Mouse (Mus musculus): Measurements from ENCODE around the gene Tmem156. TPM values are rescaled to one million over a fixed set of nuclear protein-coding genes. Genes with fewer than 3 reads are reported as not detected.

Gene Tmem156
- polyA plus RNA-seq, 1 experiment from 2014 or later, result not detected

DNA sequence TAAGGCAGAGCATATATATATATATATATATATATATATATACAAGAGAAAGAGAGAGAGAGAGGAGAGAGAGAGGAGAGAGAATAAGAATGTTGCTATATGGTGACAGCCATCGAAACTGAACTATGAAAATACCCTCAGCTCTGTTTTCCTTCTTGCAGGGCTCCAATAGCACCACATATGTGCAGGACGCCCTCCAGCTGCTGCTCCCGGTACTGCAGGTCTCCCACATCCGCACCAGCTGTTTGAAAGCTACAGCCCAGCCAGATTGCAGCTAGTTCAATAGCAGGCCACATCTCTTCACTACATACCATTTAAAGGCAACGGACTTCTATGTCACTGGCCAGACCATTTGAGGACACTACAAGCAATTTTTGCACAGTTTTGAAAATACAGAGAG, 51.5 kb downstream of the Tmem156 start:
- no peaks in the 10 kb centered on the region for H3K9me3 ChIP-seq
- WGBS, result 72% methylated on average over 5 of the region's 5 CpGs
- H3K27me3 ChIP-seq, result no peaks in the 10 kb centered on the region
- no peak overlapping the region for H3K4me3 ChIP-seq (replicated peaks)
- no peaks in the 10 kb centered on the region for H3K36me3 ChIP-seq
- H3K4me1 ChIP-seq (replicated peaks), result peaks cover 12% of the 10 kb centered on the region
- ATAC-seq, result no peak
- H3K27ac ChIP-seq, result no peak overlapping the region
- no peak overlapping the region for H3K4me2 ChIP-seq (replicated peaks)
- no peak overlapping the region for H3K9ac ChIP-seq (replicated peaks)

DNA sequence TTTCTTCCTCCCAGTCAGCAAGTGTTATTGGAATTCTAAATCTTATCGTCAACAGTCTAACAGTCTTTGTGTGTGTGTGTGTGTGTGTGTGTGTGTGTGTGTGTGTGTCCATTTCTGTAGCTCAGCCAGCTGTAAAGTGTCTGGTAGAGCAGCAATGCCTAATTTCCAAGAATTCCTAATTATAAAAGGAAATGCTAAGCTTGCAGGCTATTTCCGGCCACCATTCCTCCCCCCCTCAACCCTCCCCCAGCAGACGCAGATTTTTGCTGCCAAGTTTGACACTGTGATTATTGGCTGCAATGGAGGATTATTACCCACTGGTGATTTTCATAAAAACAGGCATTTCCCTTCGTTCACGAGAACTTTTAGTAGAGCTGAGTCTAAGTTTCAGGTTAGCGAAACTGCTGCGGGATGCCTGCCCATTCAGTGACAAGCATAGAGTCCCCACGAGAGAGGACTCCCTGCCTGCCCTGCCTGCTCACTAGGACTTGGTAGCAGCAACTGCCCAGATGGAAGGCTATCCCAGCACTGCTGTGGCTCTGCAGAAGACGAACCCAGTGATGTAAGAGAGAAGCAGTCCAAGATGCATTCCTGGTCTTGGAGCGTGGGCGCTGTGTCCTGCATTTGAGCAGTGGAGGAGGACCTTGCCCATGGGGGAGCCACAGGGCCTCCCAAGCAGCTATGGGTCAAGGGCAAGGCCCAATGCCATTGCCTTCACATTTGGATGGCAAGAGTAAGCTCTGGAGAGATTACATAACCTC, 52.9 kb downstream of the Tmem156 start:
- ATAC-seq, result no peak
- WGBS, result 80% methylated on average over 11 of the region's 11 CpGs

DNA sequence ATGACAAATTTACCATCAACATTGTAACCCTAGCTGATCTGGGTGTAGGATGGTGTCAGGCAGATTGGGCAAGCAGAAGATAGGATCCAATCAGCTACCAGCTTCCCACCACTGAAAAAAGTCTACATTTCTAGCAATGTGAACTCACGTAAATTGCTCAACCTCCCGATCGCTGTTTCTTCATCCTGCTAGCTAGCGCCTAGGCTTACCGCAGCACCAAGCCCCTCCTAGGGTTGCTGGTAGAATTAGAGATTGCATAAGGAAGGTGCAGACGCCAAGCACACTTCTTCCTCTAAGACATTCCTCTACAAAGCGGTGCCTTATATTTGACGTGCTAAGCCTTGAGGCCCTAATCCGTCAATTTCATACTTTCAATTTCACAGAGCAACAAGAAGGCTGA, 53.6 kb downstream of the Tmem156 start:
- Histone ChIP-seq H3K9me3 (no peaks in the 10 kb centered on the region), H3K4me3 (replicated peaks) (no peak overlapping the region), H3K4me1 (replicated peaks) (peaks cover 12% of the 10 kb centered on the region), H3K27ac (no peak overlapping the region), H3K9ac (replicated peaks) (no peak overlapping the region), H3K36me3 (no peaks in the 10 kb centered on the region), H3K27me3 (no peaks in the 10 kb centered on the region), H3K4me2 (replicated peaks) (no peak overlapping the region)
- 74% methylated on average over 9 of the region's 9 CpGs for WGBS
- ATAC-seq, result no peak

More for the DNA sequence above, 52.9 kb downstream of the Tmem156 start:
- Histone ChIP-seq H3K4me1 (replicated peaks) (peaks cover 12% of the 10 kb centered on the region), H3K27ac (no peak overlapping the region), H3K27me3 (no peaks in the 10 kb centered on the region), H3K9ac (replicated peaks) (no peak overlapping the region), H3K9me3 (no peaks in the 10 kb centered on the region), H3K36me3 (no peaks in the 10 kb centered on the region), H3K4me3 (replicated peaks) (no peak overlapping the region), H3K4me2 (replicated peaks) (no peak overlapping the region)

DNA sequence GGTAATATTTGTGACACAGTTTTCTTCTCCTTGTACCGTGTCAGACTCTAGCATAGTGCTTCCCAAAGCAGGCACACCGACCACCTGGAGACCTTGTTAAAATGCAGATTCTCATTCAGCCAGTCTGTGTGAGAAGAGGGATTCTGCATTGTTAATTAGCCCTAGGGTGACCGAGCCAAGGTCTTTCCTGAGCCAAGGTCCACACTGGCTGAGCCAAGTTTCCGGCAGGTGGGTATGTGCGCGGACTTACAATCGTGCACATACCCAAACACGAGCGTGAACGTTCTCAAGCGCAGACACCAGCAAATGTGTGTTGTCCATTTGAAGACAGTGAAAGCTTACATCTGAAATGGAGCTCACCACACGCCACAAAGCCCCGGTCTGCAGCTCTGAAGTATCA, 55.3 kb downstream of the Tmem156 start:
- Histone ChIP-seq H3K27ac (no peak overlapping the region), H3K9ac (replicated peaks) (no peak overlapping the region), H3K4me1 (replicated peaks) (peaks cover 12% of the 10 kb centered on the region), H3K4me3 (replicated peaks) (no peak overlapping the region), H3K36me3 (no peaks in the 10 kb centered on the region), H3K4me2 (replicated peaks) (no peak overlapping the region), H3K27me3 (no peaks in the 10 kb centered on the region), H3K9me3 (no peaks in the 10 kb centered on the region)
- ATAC-seq, result peak; percentile 53
- WGBS, result 63% methylated on average over 13 of the region's 13 CpGs

DNA sequence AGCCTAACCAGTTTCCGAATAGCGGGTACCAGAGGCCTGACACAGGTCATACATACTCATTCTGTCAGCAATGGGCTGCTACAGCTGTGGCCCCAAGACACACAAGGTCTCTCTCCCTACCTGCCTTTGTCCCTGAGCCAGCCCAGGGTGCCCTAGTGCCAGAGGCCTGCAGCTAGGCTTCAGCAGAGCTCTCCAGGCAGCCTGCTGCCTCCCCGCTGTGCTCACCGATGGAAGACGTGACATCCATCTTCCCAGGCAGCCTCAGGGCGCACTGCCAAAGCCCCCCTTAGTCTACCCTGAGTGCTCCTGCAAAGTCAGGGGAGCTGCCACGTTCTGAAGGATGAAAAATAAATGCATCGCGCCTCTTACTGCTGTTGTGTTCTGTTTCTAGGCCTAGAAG, 63.9 kb downstream of the Tmem156 start:
- Histone ChIP-seq H3K4me1 (replicated peaks) (peaks cover 8% of the 10 kb centered on the region; the same call in 1 of the 2 replicates), H3K27ac (peak overlapping the region; percentile 69), H3K36me3 (no peaks in the 10 kb centered on the region), H3K9ac (replicated peaks) (no peak overlapping the region), H3K9me3 (no peaks in the 10 kb centered on the region), H3K27me3 (no peaks in the 10 kb centered on the region), H3K4me2 (replicated peaks) (no peak overlapping the region), H3K4me3 (replicated peaks) (no peak overlapping the region)
- WGBS, result 46% methylated on average over 9 of the region's 9 CpGs
- ATAC-seq, result peak; percentile 76

DNA sequence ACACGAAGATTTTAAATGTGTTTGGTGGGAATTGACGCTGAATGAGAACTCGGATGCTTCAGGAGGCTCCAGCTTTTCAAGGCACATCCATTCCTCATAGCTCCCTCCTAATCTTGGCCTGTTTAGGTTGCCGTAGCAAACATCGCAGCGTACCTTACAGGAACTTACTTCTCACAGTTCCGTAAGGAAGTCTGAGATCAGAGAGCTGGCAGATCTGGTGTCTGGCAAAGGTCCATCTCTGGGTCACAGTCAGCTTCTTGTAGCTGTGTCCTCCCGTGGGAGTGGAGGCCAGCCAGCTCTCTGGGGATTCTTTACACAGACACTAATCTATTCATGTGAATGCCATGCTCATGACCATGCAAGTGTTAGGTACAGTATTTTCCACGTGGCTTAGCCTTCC, 65.2 kb downstream of the Tmem156 start:
- WGBS, result 79% methylated on average over 9 of the region's 9 CpGs
- Histone ChIP-seq H3K9me3 (no peaks in the 10 kb centered on the region), H3K4me3 (replicated peaks) (no peak overlapping the region), H3K36me3 (no peaks in the 10 kb centered on the region), H3K4me1 (replicated peaks) (peaks cover 8% of the 10 kb centered on the region; the same call in 1 of the 2 replicates), H3K9ac (replicated peaks) (no peak overlapping the region), H3K4me2 (replicated peaks) (no peak overlapping the region), H3K27ac (no peak overlapping the region), H3K27me3 (no peaks in the 10 kb centered on the region)
- no peak for ATAC-seq

DNA sequence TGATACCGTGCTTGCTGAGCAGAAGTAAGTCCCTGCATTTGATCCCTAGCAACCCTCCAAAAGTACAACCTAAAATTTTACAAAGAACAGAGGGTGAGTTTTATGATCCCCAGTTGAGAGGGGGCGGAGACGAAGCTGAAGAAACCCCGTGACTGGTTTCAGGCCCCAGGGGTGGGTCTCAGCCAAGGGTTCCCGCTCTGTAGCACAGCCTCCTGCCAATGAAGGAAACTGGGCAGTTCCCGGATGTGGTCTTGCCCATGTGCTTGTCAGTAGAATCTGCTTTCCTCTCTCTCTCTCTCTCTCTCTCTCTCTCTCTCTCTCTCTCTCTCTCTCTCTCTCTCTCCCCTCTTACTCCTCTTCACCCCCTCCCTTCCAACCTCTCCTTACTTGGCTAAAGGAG, 66.0 kb downstream of the Tmem156 start:
- no peaks in the 10 kb centered on the region for H3K9me3 ChIP-seq
- WGBS, result 70% methylated on average over 6 of the region's 6 CpGs

DNA sequence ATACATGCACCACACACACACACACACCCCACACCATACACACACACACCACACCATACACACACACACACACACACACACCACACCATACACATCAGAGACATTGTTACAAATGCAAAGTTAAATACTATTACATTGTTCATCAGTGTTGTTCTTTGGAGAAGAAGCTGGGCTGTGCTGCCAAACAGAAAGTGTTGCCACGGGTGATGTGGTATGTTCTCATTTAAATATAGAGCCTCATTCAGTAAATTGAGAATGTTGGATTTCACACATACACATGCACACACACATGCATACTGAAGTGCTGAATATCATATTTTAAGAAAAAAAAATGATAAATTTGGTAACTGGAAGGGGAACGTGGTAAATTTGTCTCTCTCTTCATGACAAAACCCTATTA, 67.3 kb downstream of the Tmem156 start:
- H3K9ac ChIP-seq (replicated peaks), result no peak overlapping the region
- H3K27me3 ChIP-seq, result no peaks in the 10 kb centered on the region
- H3K27ac ChIP-seq, result no peak overlapping the region
- peaks cover 10% of the 10 kb centered on the region; the same call in 1 of the 2 replicates for H3K4me1 ChIP-seq (replicated peaks)
- H3K4me3 ChIP-seq (replicated peaks), result no peak overlapping the region
- H3K36me3 ChIP-seq, result no peaks in the 10 kb centered on the region
- no peaks in the 10 kb centered on the region for H3K9me3 ChIP-seq
- 83% methylated on average over 2 of the region's 2 CpGs for WGBS
- ATAC-seq, result no peak
- H3K4me2 ChIP-seq (replicated peaks), result no peak overlapping the region

More for the DNA sequence above, 66.0 kb downstream of the Tmem156 start:
- Histone ChIP-seq H3K4me1 (replicated peaks) (peaks cover 8% of the 10 kb centered on the region; the same call in 1 of the 2 replicates), H3K4me2 (replicated peaks) (no peak overlapping the region), H3K36me3 (no peaks in the 10 kb centered on the region), H3K4me3 (replicated peaks) (no peak overlapping the region), H3K27ac (no peak overlapping the region), H3K27me3 (no peaks in the 10 kb centered on the region), H3K9ac (replicated peaks) (no peak overlapping the region)
- no peak for ATAC-seq

DNA sequence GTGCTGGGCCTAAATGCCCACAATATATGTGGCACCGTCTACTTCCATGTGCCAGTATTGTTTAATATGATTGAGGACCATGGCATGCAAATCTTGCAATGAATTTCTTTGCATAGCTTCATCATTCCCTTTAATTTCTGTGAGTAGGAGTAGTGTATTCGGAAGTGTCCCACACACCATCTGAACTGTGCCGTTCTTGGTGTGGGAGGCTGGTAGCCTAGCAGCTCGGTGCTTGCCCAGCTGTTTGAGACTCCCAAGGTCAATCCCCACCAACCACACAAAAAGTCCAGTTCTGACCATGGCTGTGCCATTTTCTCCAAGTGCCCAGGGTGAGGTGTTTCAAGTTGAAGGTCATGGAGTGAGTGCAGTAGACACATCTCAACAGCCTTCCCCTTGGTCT, 69.9 kb downstream of the Tmem156 start:
- ATAC-seq, result no peak
- Histone ChIP-seq H3K27ac (no peak overlapping the region), H3K9me3 (no peaks in the 10 kb centered on the region), H3K9ac (replicated peaks) (no peak overlapping the region), H3K4me3 (replicated peaks) (no peak overlapping the region), H3K36me3 (no peaks in the 10 kb centered on the region), H3K4me2 (replicated peaks) (no peak overlapping the region), H3K4me1 (replicated peaks) (0 out of 2 replicates have a peak, but pooled peaks cover 3% of the 10 kb centered on the region), H3K27me3 (no peaks in the 10 kb centered on the region)
- 97% methylated on average over 4 of the region's 4 CpGs for WGBS

DNA sequence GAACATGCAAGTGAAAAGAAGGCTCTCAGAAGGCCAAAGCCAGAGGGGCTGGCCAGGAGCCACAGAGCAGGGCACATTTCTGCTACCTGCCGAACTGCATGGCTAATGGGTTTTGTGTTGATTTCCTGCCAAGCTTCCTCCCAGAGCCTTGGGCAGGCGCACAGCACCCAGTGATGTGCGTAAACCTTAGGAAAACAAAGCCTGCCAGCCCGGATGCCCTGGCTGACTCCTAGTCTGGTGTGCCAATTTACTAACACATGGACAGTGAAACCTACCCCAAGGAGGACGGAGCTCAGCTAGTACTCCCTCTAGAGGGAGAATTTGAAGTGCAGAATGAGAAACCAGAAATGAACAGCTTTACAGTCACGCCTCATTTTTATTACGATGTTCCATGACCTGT, 72.1 kb downstream of the Tmem156 start:
- Histone ChIP-seq H3K4me2 (replicated peaks) (no peak overlapping the region), H3K27me3 (no peaks in the 10 kb centered on the region), H3K9ac (replicated peaks) (no peak overlapping the region), H3K4me3 (replicated peaks) (no peak overlapping the region), H3K36me3 (no peaks in the 10 kb centered on the region), H3K4me1 (replicated peaks) (0 out of 2 replicates have a peak, but pooled peaks cover 3% of the 10 kb centered on the region), H3K9me3 (no peaks in the 10 kb centered on the region), H3K27ac (0 out of 2 replicates have a peak overlapping the region, but pooled peaks have one; percentile 31)
- 65% methylated on average over 7 of the region's 7 CpGs for WGBS
- ATAC-seq, result peak; percentile 66

DNA sequence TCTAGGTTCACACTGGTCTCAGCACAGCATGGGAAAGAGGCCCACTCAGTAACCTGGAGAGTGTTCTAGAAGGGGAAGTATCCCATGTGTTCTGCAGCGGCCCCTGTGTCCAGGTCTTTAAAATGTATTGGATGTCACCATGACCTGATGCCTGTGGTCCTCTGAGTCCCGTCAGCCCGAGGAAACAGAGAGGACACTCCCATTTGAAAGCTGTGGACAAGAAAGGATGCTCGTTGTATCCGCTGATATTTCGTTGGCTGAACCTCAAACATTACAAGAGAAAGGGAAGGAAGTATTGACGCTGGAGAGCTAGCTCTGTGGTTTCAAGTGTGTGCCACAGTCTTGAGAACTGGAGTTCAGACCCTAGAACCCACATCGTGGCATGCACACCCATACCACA, 72.8 kb downstream of the Tmem156 start:
- H3K27me3 ChIP-seq, result no peaks in the 10 kb centered on the region
- no peak for ATAC-seq
- H3K36me3 ChIP-seq, result no peaks in the 10 kb centered on the region
- H3K27ac ChIP-seq, result no peak overlapping the region
- H3K4me2 ChIP-seq (replicated peaks), result no peak overlapping the region
- H3K4me1 ChIP-seq (replicated peaks), result 0 out of 2 replicates have a peak, but pooled peaks cover 3% of the 10 kb centered on the region
- H3K9me3 ChIP-seq, result no peaks in the 10 kb centered on the region
- no peak overlapping the region for H3K4me3 ChIP-seq (replicated peaks)
- no peak overlapping the region for H3K9ac ChIP-seq (replicated peaks)
- 85% methylated on average over 8 of the region's 8 CpGs for WGBS

DNA sequence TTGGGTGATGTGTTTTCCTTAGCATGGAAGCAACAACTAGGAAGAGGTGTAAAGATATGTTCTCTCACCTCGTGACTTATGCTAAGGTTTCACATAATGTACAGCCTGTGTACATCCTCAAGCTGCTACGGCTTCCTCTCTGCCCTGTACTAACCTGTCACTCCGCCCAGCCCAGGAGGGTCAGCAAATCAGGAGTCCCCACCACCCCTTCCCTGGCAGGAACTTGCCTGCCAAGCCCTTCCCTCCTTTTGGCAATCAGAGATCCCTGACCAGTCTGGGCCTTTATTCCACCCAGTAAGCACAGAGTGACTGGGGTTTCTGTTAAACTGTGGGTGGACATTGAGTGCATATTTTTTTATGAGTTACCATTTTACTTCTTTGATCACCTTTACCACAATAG, 76.4 kb downstream of the Tmem156 start:
- WGBS, result 89% methylated on average over 3 of the region's 3 CpGs
- H3K4me2 ChIP-seq (replicated peaks), result no peak overlapping the region
- no peak overlapping the region for H3K27ac ChIP-seq
- H3K4me3 ChIP-seq (replicated peaks), result no peak overlapping the region
- 0 out of 2 replicates have a peak, but pooled peaks cover 3% of the 10 kb centered on the region for H3K4me1 ChIP-seq (replicated peaks)
- no peaks in the 10 kb centered on the region for H3K36me3 ChIP-seq
- ATAC-seq, result no peak
- H3K9ac ChIP-seq (replicated peaks), result no peak overlapping the region
- no peaks in the 10 kb centered on the region for H3K27me3 ChIP-seq
- H3K9me3 ChIP-seq, result no peaks in the 10 kb centered on the region
